Mouse (Mus musculus) ovary, postnatal 14 days (tissue): ENCODE measurements around the gene Nfasc.
A peak's percentile ranks its signal among the peaks of the same experiment; 100 is the strongest.

ENCODE experiments used
- DNase-seq: peaks from one replicate; pipeline ENCODE4 v3.0.0; 2022; ENCODE audit warnings: low spot score

Nfasc gene

GRCm38 (mm10) chr1:132741175-132741997 is at the start of gene Nfasc:
Gene Nfasc (minus strand): TSS chr1:132741797.
- DNase-seq: peak; percentile 38

GRCm38 (mm10) chr1:132791049-132791448 is 49.5 kb upstream of the Nfasc start:
- DNase-seq: no peak

- no peak for DNase-seq
These were observed 45.3 kb upstream of the Nfasc start for GRCm38 (mm10) chr1:132786866-132787265.

- DNase-seq: no peak
These were observed 40.2 kb upstream of the Nfasc start for GRCm38 (mm10) chr1:132781607-132782445.

GRCm38 (mm10) chr1:132780961-132781360 is 39.4 kb upstream of the Nfasc start:
- no peak for DNase-seq

GRCm38 (mm10) chr1:132780254-132780653 is 38.7 kb upstream of the Nfasc start:
- no peak for DNase-seq

- DNase-seq: no peak
These were observed 33.4 kb upstream of the Nfasc start for GRCm38 (mm10) chr1:132774959-132775358.

GRCm38 (mm10) chr1:132771377-132771776 is 29.8 kb upstream of the Nfasc start:
- DNase-seq: peak; percentile 37

GRCm38 (mm10) chr1:132769559-132769958 is 28.0 kb upstream of the Nfasc start:
- no peak for DNase-seq

- DNase-seq: no peak
These were observed 25.8 kb upstream of the Nfasc start for GRCm38 (mm10) chr1:132767422-132767821.

GRCm38 (mm10) chr1:132765887-132766651 is 24.5 kb upstream of the Nfasc start:
- no peak for DNase-seq

GRCm38 (mm10) chr1:132765222-132765621 is 23.6 kb upstream of the Nfasc start:
- no peak for DNase-seq

- no peak for DNase-seq
These were observed 17.8 kb upstream of the Nfasc start for GRCm38 (mm10) chr1:132759390-132759789.

GRCm38 (mm10) chr1:132758656-132759370 is 17.2 kb upstream of the Nfasc start:
- peak; percentile 54 for DNase-seq

GRCm38 (mm10) chr1:132755211-132755610 is 13.6 kb upstream of the Nfasc start:
- DNase-seq: no peak

GRCm38 (mm10) chr1:132749217-132749884 is 7.8 kb upstream of the Nfasc start:
- no peak for DNase-seq

GRCm38 (mm10) chr1:132746302-132746701 is 4.7 kb upstream of the Nfasc start:
- DNase-seq: no peak

- DNase-seq: no peak
These were observed 4.0 kb upstream of the Nfasc start for GRCm38 (mm10) chr1:132745636-132746035.

- no peak for DNase-seq
These were observed 2.5 kb downstream of the Nfasc start for GRCm38 (mm10) chr1:132739077-132739521.

GRCm38 (mm10) chr1:132736171-132736570 is 5.4 kb downstream of the Nfasc start:
- DNase-seq: no peak

GRCm38 (mm10) chr1:132733873-132734447 is 7.6 kb downstream of the Nfasc start:
- peak; percentile 18 for DNase-seq
